Mouse (Mus musculus): ENCODE data around the gene Grm4.

DNA sequence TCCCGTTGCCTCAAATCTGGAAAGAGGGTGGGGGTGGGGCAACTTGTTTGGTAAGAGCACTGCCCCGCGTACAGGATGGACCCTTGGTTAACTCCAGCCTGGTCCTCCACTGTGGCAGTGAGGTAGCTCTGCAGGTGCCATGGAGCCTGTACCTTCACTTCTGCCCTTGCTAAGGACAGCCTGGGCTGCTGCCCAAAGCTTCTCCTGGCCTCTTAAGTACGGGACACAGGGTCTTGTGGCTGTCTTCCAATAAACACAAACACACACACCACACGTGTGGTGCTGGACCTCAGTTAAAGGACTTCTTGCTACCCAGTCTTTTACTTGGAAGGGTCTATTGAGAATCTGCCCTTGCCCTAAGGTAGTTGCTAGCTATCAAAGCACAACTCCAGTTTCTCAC is 37.6 kb upstream of the Grm4 start:
- TF ChIP-seq CTCF (IDR thresholded peaks at IDR 0.05) (no peak), POLR2A (IDR thresholded peaks at IDR 0.05; ENCODE audit: insufficient read depth, low read depth, low read length) (no peak), EP300 (IDR thresholded peaks at IDR 0.05; ENCODE audit: insufficient read depth, low read depth, low read length) (no peak)

Data from heart, adult 2 months (tissue).